Mouse (Mus musculus) lung, postnatal 0 days (tissue): ENCODE measurements around the gene 2310061I04Rik. TPM values are rescaled to one million over a fixed set of nuclear protein-coding genes. Genes with fewer than 3 reads are reported as not detected.

Experiments
- ATAC-seq: fragments of 200-750 bp; cut with Nextera tagmentation; 2 replicates; pipeline ENCODE4 v1.8.0; 2017; ENCODE audit warnings: moderate library complexity
- DNase-seq: peaks from one replicate; pipeline ENCODE4 v3.0.0-alpha.2; 2016; ENCODE audit warnings: low spot score
- H3K27ac ChIP-seq: fragments of 300-500 bp; sonication (generic); 2 replicates; pipeline ENCODE4 v1.5.1; 2014; ENCODE audit warnings: antibody characterized with exemption, mild to moderate bottlenecking, low read length, mixed read lengths
- H3K27me3 ChIP-seq: fragments of 300-500 bp; sonication (generic); replicated peaks from 2 replicates; pipeline ENCODE4 v1.6.1; 2014; ENCODE audit warnings: low read length, mixed read lengths; ENCODE audit not compliant: insufficient read depth
- H3K36me3 ChIP-seq: fragments of 300-500 bp; sonication (generic); 2 replicates; pipeline ENCODE4 v1.6.1; 2014; ENCODE audit warnings: low read length, mixed read lengths; ENCODE audit not compliant: insufficient read depth
- H3K4me1 ChIP-seq: fragments of 300-500 bp; sonication (generic); 2 replicates; pipeline ENCODE4 v1.6.1; 2014; ENCODE audit warnings: antibody characterized with exemption, low read depth, low read length, mixed read lengths; ENCODE audit not compliant: insufficient read depth
- H3K4me2 ChIP-seq: fragments of 300-500 bp; sonication (generic); replicated peaks from 2 replicates; pipeline ENCODE4 v1.6.1; 2014; ENCODE audit warnings: low read depth, mild to moderate bottlenecking, low read length, moderate library complexity, mixed read lengths
- H3K4me3 ChIP-seq: fragments of 300-500 bp; sonication (generic); 2 replicates; pipeline ENCODE4 v1.5.1; 2014; ENCODE audit warnings: low read depth, low read length
- H3K9ac ChIP-seq: fragments of 300-500 bp; sonication (generic); replicated peaks from 2 replicates; pipeline ENCODE4 v1.6.1; 2014; ENCODE audit warnings: low read depth, mild to moderate bottlenecking
- H3K9me3 ChIP-seq: fragments of 300-500 bp; sonication (generic); 2 replicates; pipeline ENCODE4 v1.6.1; 2016; ENCODE audit warnings: low read length, mixed read lengths
- CTCF ChIP-seq: IDR thresholded peaks from 2 replicates; pipeline ENCODE4 v1.5.1; 2016; ENCODE audit warnings: antibody characterized with exemption, mild to moderate bottlenecking
- EP300 ChIP-seq: IDR thresholded peaks from 2 replicates; pipeline ENCODE4 v1.6.1; 2016; ENCODE audit warnings: antibody characterized with exemption, mild to moderate bottlenecking, control low read depth
- WGBS: fragments of 180-500 bp; shearing (Covaris S2); extraction: QIAGEN DNeasy Blood & Tissue Kit; methylation state at CpG from one replicate; pipeline ENCODE4 v1.1.7; 2014; 5-methylcytosine and 5-hydroxymethylcytosine counted together
- polyA plus RNA-seq: library from polyadenylated mRNA; unstranded; fragments of >200 nt; fragmentation: Nextera tagmentation; extraction: Ambion mirVana; gene quantifications from 2 replicates; pipeline ENCODE4 v1.2.1, GENCODE M21; 2015

2310061I04Rik gene
- polyA plus RNA-seq, 1 experiment from 2014 or later: 18.5 TPM

DNA sequence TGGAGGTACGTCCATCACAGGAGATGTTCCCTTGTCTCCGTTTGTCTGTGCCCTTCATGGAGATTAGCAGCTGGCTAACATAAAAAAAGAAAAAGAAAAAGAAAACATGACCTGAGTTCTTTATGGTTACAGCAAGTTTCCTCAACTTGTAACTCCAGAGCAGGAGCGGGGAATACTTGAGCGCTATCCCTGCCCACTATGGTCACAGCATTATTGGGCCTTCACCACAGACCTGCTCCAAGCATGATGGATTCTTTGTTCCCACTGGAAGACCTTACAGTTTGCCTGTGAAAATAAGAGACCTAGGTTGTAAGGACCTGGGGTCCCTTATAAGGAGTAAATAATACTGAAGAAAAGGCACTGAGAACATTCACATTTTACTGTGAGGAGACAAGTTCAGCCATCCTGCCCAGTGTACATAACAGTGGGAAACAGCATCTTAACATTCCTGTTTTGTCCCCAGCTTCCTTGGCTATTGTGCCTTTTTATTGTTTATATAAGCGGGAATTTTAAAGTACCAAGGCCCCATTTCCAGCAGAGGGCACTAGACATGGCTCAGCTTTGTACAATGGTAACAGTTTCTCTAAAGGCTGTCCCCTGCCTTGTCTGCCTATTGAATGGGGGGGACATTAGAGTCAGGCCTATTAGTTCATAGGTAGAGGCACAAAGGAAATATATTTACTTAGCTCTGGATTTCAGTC lies 23.8 kb upstream of the 2310061I04Rik start:
- TF ChIP-seq EP300 (0 out of 2 replicates have a peak, but pooled peaks have one; percentile 27), CTCF (peak; percentile 77)
- Histone ChIP-seq H3K4me1 (peaks cover 22% of the 10 kb centered on the region), H3K9ac (no peak overlapping the region), H3K27ac (peak overlapping the region; percentile 99), H3K4me2 (no peak overlapping the region), H3K27me3 (no peaks in the 10 kb centered on the region), H3K4me3 (no peak overlapping the region), H3K36me3 (peaks cover 7% of the 10 kb centered on the region; the same call in 1 of the 2 replicates), H3K9me3 (no peaks in the 10 kb centered on the region)
- peak; percentile 82 for DNase-seq
- WGBS: 66% methylated on average over 5 of the region's 5 CpGs
- no peak for ATAC-seq

GRCm38 (mm10) chr17:35920384-35920783 lies 23.2 kb upstream of the 2310061I04Rik start:
- TF ChIP-seq CTCF (no peak), EP300 (no peak)
- 20% methylated on average over 1 of the region's 1 CpGs for WGBS
- no peak overlapping the region for H3K4me2 ChIP-seq
- H3K27ac ChIP-seq: peak overlapping the region; percentile 99
- DNase-seq (peak; percentile 34), ATAC-seq (no peak)
- H3K4me3 ChIP-seq: 0 out of 2 replicates have a peak overlapping the region, but pooled peaks have one; percentile 76
- H3K27me3 ChIP-seq: no peaks in the 10 kb centered on the region
- H3K4me1 ChIP-seq: peaks cover 22% of the 10 kb centered on the region
- H3K9me3 ChIP-seq: no peaks in the 10 kb centered on the region
- peaks cover 1% of the 10 kb centered on the region; the same call in 1 of the 2 replicates for H3K36me3 ChIP-seq
- 0 out of 2 replicates have a peak overlapping the region, but pooled peaks have one; percentile 39 for H3K9ac ChIP-seq

GRCm38 (mm10) chr17:35919864-35920301 lies 22.7 kb upstream of the 2310061I04Rik start:
- peak; percentile 44 for DNase-seq

DNA sequence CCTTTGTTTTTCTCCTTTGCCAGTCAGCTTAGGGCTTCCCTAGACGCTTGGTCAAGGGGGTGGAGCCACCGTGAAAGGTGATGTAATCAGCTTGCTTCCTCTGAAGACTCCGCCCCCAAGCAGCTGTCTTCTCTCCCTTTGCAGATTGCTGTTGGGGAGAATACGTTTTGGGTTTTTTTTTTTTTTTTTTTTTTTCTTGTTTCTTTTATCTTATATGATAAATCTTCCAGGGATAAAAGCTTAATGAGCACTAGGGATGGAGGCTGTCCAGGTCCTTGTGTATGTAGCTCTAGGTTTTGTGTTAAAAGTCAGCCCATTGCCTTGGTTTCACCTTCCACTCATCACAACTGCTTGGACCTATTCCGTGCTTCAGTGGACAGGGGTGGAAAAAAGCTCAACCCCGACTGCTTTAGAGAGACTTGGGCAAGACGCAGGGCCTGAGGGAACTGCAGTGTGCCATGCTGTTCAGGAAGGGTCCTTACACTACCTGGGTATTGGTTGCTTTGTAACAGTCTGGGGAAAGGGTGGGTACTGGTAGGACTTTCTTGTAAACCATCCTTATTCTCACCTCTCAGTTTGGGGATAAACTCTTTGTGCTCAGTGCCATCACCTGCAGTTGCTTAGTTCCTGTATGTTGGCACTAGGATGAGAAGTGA lies 22.0 kb upstream of the 2310061I04Rik start:
- TF ChIP-seq EP300 (peak; percentile 29; the same call in 1 of the 2 replicates), CTCF (no peak)
- Histone ChIP-seq H3K4me3 (peak overlapping the region; percentile 76), H3K4me2 (peak overlapping the region; percentile 70), H3K4me1 (peaks cover 22% of the 10 kb centered on the region), H3K9me3 (no peaks in the 10 kb centered on the region), H3K27me3 (no peaks in the 10 kb centered on the region), H3K36me3 (no peaks in the 10 kb centered on the region), H3K9ac (peak overlapping the region; percentile 99), H3K27ac (peak overlapping the region; percentile 99)
- peak; percentile 43 for ATAC-seq
- DNase-seq: peak; percentile 100
- 8% methylated on average over 7 of the region's 7 CpGs for WGBS

More at GRCm38 (mm10) chr17:35919864-35920301, 22.7 kb upstream of the 2310061I04Rik start:
- H3K27me3 ChIP-seq: no peaks in the 10 kb centered on the region
- H3K4me1 ChIP-seq: peaks cover 22% of the 10 kb centered on the region
- peak overlapping the region; percentile 70 for H3K4me2 ChIP-seq
- ATAC-seq: no peak
- H3K9me3 ChIP-seq: no peaks in the 10 kb centered on the region
- no peak for TF ChIP-seq EP300
- H3K27ac ChIP-seq: peak overlapping the region; percentile 99
- WGBS: 30% methylated on average over 6 of the region's 6 CpGs
- H3K36me3 ChIP-seq: no peaks in the 10 kb centered on the region
- peak overlapping the region; percentile 76 for H3K4me3 ChIP-seq
- H3K9ac ChIP-seq: peak overlapping the region; percentile 39; the same call in 1 of the 2 replicates

- no peaks in the 10 kb centered on the region for H3K27me3 ChIP-seq
- WGBS: under 1% methylated on average over 11 of the region's 11 CpGs
- peaks cover 22% of the 10 kb centered on the region for H3K4me1 ChIP-seq
- ATAC-seq: no peak
- H3K36me3 ChIP-seq: no peaks in the 10 kb centered on the region
- DNase-seq: peak; percentile 87
- peak overlapping the region; percentile 99 for H3K27ac ChIP-seq
- TF ChIP-seq EP300 (peak; percentile 46; the same call in 1 of the 2 replicates), CTCF (no peak)
- H3K4me3 ChIP-seq: peak overlapping the region; percentile 76
- H3K9ac ChIP-seq: peak overlapping the region; percentile 99
- H3K4me2 ChIP-seq: peak overlapping the region; percentile 70
- H3K9me3 ChIP-seq: no peaks in the 10 kb centered on the region
Observed at GRCm38 (mm10) chr17:35918276-35919059, 21.2 kb upstream of the 2310061I04Rik start.
